Mouse (Mus musculus): Measurements from ENCODE around the gene Cnnm4.

GRCm38 (mm10) chr1:36446841-36447240 lies 24.6 kb upstream of the Cnnm4 start:
- TF ChIP-seq MAFK (IDR thresholded peaks at IDR 0.05; ENCODE audit: insufficient replicate concordance, low read length), result no peak
- TF ChIP-seq CTCF (conservative IDR thresholded peaks at IDR 0.05 in 1 of 2, IDR thresholded peaks at IDR 0.05 in 1 of 2; ENCODE audit: low read depth in 2 of 2, low read length in 2 of 2), result no peak
- TF ChIP-seq USF1 (IDR thresholded peaks at IDR 0.05; ENCODE audit: low read depth, low read length), result no peak
- no peak for TF ChIP-seq POLR2A (IDR thresholded peaks at IDR 0.05; ENCODE audit: low read depth, low read length)
- TF ChIP-seq HCFC1 (IDR thresholded peaks at IDR 0.05; ENCODE audit: low read depth, low read length), result no peak
- no peak for TF ChIP-seq BHLHE40 (IDR thresholded peaks at IDR 0.05; ENCODE audit: low read depth, low read length)
- TF ChIP-seq POLR2AphosphoS2 (IDR thresholded peaks at IDR 0.05; ENCODE audit: low read depth, low read length), result no peak
- no peak for TF ChIP-seq IRF4 (IDR thresholded peaks at IDR 0.05; ENCODE audit: low read depth, low read length)
- TF ChIP-seq ELF1 (IDR thresholded peaks at IDR 0.05; ENCODE audit: low read depth, low read length), result no peak
- no peak for TF ChIP-seq MXI1 (IDR thresholded peaks at IDR 0.05; ENCODE audit: low read depth, low read length)
- no peak for TF ChIP-seq ZMIZ1 (IDR thresholded peaks at IDR 0.05; ENCODE audit: low read depth, low read length)
- no peak for TF ChIP-seq JUND (conservative IDR thresholded peaks at IDR 0.05; ENCODE audit: low read depth, low read length)
